Mouse (Mus musculus): ENCODE measurements around the gene Gm9857.

GRCm38 (mm10) chr3:108963278-108963677, 23.0 kb upstream of the Gm9857 start:
- no peak for TF ChIP-seq GATA1 (IDR thresholded peaks at IDR 0.05; ENCODE audit: borderline replicate concordance, low read length)
- TF ChIP-seq CTCF (IDR thresholded peaks at IDR 0.05; ENCODE audit: low read depth, low read length): no peak
- TF ChIP-seq POLR2AphosphoS5 (IDR thresholded peaks at IDR 0.05; ENCODE audit: insufficient replicate concordance, low read depth, low read length): no peak
- no peak for TF ChIP-seq TAL1 (conservative IDR thresholded peaks at IDR 0.05; ENCODE audit: low read depth, low read length)
